Mouse (Mus musculus): ENCODE measurements around the gene Rnf145. TPM values are rescaled to one million over a fixed set of nuclear protein-coding genes. Genes with fewer than 3 reads are reported as not detected.

The Rnf145 gene
- polyA plus RNA-seq, 1 experiment from 2014 or later = 85.7 TPM

- H3K9ac ChIP-seq = no peak overlapping the region
- ATAC-seq (ENCODE audit: insufficient read depth) = no peak
- no peaks in the 10 kb centered on the region for H3K9me3 ChIP-seq (ENCODE audit: low read depth, low read length)
- H3K36me3 ChIP-seq (ENCODE audit: insufficient read depth) = no peaks in the 10 kb centered on the region
- WGBS = 91% methylated on average over 6 of the region's 6 CpGs
- DNase-seq = no peak
- no peak overlapping the region for H3K4me2 ChIP-seq
- H3K4me1 ChIP-seq (ENCODE audit: insufficient read depth) = no peaks in the 10 kb centered on the region
- no peak for TF ChIP-seq CTCF (IDR thresholded peaks at IDR 0.05; ENCODE audit: low read depth)
- no peaks in the 10 kb centered on the region for H3K27me3 ChIP-seq (ENCODE audit: insufficient read depth, low read length)
- H3K27ac ChIP-seq (ENCODE audit: low read depth) = no peak overlapping the region
- H3K4me3 ChIP-seq (ENCODE audit: low read depth, low read length) = no peak overlapping the region
These were observed 74.3 kb downstream of the Rnf145 start for GRCm38 (mm10) chr11:44593016-44593415.

GRCm38 (mm10) chr11:44594768-44595167, 76.0 kb downstream of the Rnf145 start:
- H3K4me1 ChIP-seq (ENCODE audit: insufficient read depth) = no peaks in the 10 kb centered on the region
- H3K27me3 ChIP-seq (ENCODE audit: insufficient read depth, low read length) = no peaks in the 10 kb centered on the region
- H3K27ac ChIP-seq (ENCODE audit: low read depth) = no peak overlapping the region
- H3K9me3 ChIP-seq (ENCODE audit: low read depth, low read length) = no peaks in the 10 kb centered on the region
- ATAC-seq (ENCODE audit: insufficient read depth) = no peak
- H3K4me2 ChIP-seq = no peak overlapping the region
- DNase-seq = no peak
- no peak for TF ChIP-seq CTCF (IDR thresholded peaks at IDR 0.05; ENCODE audit: low read depth)
- WGBS = 67% methylated on average over 3 of the region's 3 CpGs
- no peaks in the 10 kb centered on the region for H3K36me3 ChIP-seq (ENCODE audit: insufficient read depth)
- H3K4me3 ChIP-seq (ENCODE audit: low read depth, low read length) = no peak overlapping the region
- H3K9ac ChIP-seq = no peak overlapping the region

GRCm38 (mm10) chr11:44606881-44607280, 88.1 kb downstream of the Rnf145 start:
- Histone ChIP-seq H3K36me3 (ENCODE audit: insufficient read depth) (no peaks in the 10 kb centered on the region), H3K27ac (ENCODE audit: low read depth) (no peak overlapping the region), H3K9ac (no peak overlapping the region), H3K9me3 (ENCODE audit: low read depth, low read length) (no peaks in the 10 kb centered on the region), H3K4me1 (ENCODE audit: insufficient read depth) (no peaks in the 10 kb centered on the region), H3K27me3 (ENCODE audit: insufficient read depth, low read length) (peaks cover 9% of the 10 kb centered on the region), H3K4me2 (no peak overlapping the region), H3K4me3 (ENCODE audit: low read depth, low read length) (no peak overlapping the region)
- ATAC-seq (ENCODE audit: insufficient read depth) (no peak), DNase-seq (no peak)
- 82% methylated on average over 8 of the region's 8 CpGs for WGBS
- no peak for TF ChIP-seq CTCF (IDR thresholded peaks at IDR 0.05; ENCODE audit: low read depth)

- no peaks in the 10 kb centered on the region for H3K9me3 ChIP-seq (ENCODE audit: low read depth, low read length)
- no peak overlapping the region for H3K27ac ChIP-seq (ENCODE audit: low read depth)
- WGBS = 79% methylated on average over 11 of the region's 11 CpGs
- no peak for DNase-seq
- H3K4me3 ChIP-seq (ENCODE audit: low read depth, low read length) = no peak overlapping the region
- H3K36me3 ChIP-seq (ENCODE audit: insufficient read depth) = no peaks in the 10 kb centered on the region
- no peaks in the 10 kb centered on the region for H3K4me1 ChIP-seq (ENCODE audit: insufficient read depth)
- no peak overlapping the region for H3K9ac ChIP-seq
- H3K4me2 ChIP-seq = no peak overlapping the region
- no peak for TF ChIP-seq CTCF (IDR thresholded peaks at IDR 0.05; ENCODE audit: low read depth)
- peaks cover 27% of the 10 kb centered on the region for H3K27me3 ChIP-seq (ENCODE audit: insufficient read depth, low read length)
- no peak for ATAC-seq (ENCODE audit: insufficient read depth)
These were observed 89.9 kb downstream of the Rnf145 start for GRCm38 (mm10) chr11:44608646-44609045.

DNA sequence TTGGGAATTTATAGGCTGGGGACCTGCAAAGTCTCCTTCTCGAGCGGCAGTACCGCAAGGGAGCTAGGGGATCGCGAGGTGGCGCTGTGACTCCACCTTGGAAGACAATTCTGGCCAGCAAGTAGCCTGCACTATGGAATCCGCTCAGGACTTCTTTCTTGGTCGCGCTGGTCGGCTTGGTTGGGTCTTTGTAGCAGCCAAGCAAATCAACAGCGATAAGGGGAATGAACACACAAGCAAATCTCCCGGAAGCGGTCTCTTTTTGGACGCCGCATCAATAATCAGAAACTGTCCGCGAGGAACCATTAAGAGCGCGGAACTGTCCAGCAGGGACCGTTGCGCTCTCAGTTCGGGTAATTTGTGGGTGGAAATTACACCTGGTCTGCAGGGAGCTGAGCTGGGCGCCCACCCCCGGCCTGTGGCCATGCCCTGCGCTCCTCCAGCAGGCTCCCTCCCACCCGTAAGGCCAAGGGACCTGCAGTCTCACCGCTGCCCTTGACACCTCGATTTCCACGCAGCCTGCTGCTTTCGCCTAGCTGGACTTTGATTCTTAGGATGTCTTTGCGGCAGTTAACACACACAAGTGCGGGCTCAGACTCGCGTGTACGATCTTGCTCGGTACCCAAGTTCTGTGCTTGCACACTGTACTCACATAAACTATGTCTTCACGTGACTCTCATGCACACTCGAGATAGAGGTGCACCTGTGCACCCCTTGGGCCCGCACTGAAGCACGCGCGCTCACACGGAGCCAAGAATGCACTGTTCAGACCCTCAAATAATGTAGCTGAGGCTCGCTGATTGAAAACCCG, 92.4 kb downstream of the Rnf145 start:
- ATAC-seq (ENCODE audit: insufficient read depth) (peak; percentile 88), DNase-seq (peak; percentile 97)
- H3K27ac ChIP-seq (ENCODE audit: low read depth) = no peak overlapping the region
- H3K4me3 ChIP-seq (ENCODE audit: low read depth, low read length) = peak overlapping the region; percentile 35
- H3K4me2 ChIP-seq = peak overlapping the region; percentile 72
- peak; percentile 96 for TF ChIP-seq CTCF (IDR thresholded peaks at IDR 0.05; ENCODE audit: low read depth)
- no peaks in the 10 kb centered on the region for H3K9me3 ChIP-seq (ENCODE audit: low read depth, low read length)
- H3K27me3 ChIP-seq (ENCODE audit: insufficient read depth, low read length) = peaks cover 40% of the 10 kb centered on the region
- no peaks in the 10 kb centered on the region for H3K4me1 ChIP-seq (ENCODE audit: insufficient read depth)
- 1% methylated on average over 45 of the region's 45 CpGs for WGBS
- H3K36me3 ChIP-seq (ENCODE audit: insufficient read depth) = no peaks in the 10 kb centered on the region
- no peak overlapping the region for H3K9ac ChIP-seq

GRCm38 (mm10) chr11:44612156-44612555, 93.4 kb downstream of the Rnf145 start:
- ATAC-seq (ENCODE audit: insufficient read depth) = no peak

GRCm38 (mm10) chr11:44612681-44613410, 94.1 kb downstream of the Rnf145 start:
- Histone ChIP-seq H3K9me3 (ENCODE audit: low read depth, low read length) (no peaks in the 10 kb centered on the region), H3K4me1 (ENCODE audit: insufficient read depth) (no peaks in the 10 kb centered on the region), H3K4me2 (peak overlapping the region; percentile 63), H3K9ac (peak overlapping the region; percentile 44), H3K27me3 (ENCODE audit: insufficient read depth, low read length) (peaks cover 50% of the 10 kb centered on the region), H3K36me3 (ENCODE audit: insufficient read depth) (no peaks in the 10 kb centered on the region), H3K4me3 (ENCODE audit: low read depth, low read length) (peak overlapping the region; percentile 29), H3K27ac (ENCODE audit: low read depth) (no peak overlapping the region)
- TF ChIP-seq CTCF (IDR thresholded peaks at IDR 0.05; ENCODE audit: low read depth) = no peak
- no peak for ATAC-seq (ENCODE audit: insufficient read depth)
- WGBS = 2% methylated on average over 38 of the region's 38 CpGs
- DNase-seq = no peak

More at GRCm38 (mm10) chr11:44612156-44612555, 93.4 kb downstream of the Rnf145 start:
- Histone ChIP-seq H3K4me2 (no peak overlapping the region), H3K36me3 (ENCODE audit: insufficient read depth) (no peaks in the 10 kb centered on the region), H3K27ac (ENCODE audit: low read depth) (no peak overlapping the region), H3K9me3 (ENCODE audit: low read depth, low read length) (no peaks in the 10 kb centered on the region), H3K4me1 (ENCODE audit: insufficient read depth) (no peaks in the 10 kb centered on the region), H3K27me3 (ENCODE audit: insufficient read depth, low read length) (peaks cover 50% of the 10 kb centered on the region), H3K4me3 (ENCODE audit: low read depth, low read length) (no peak overlapping the region), H3K9ac (no peak overlapping the region)
- DNase-seq = no peak
- TF ChIP-seq CTCF (IDR thresholded peaks at IDR 0.05; ENCODE audit: low read depth) = no peak
- WGBS = 6% methylated on average over 10 of the region's 10 CpGs

Measured in lung, embryonic 14.5 days (tissue).